Mouse (Mus musculus): ENCODE results near the gene Rhcg.

Rhcg gene

GRCm38 (mm10) chr7:79547092-79547491 lies 70.4 kb downstream of the Rhcg start:
- DNase-seq = peak; percentile 96

GRCm38 (mm10) chr7:79545066-79545400 lies 72.4 kb downstream of the Rhcg start:
- no peak for DNase-seq

GRCm38 (mm10) chr7:79544281-79545065 lies 73.0 kb downstream of the Rhcg start:
- no peak for DNase-seq

Data from right cerebral cortex, adult 18-20 months (tissue).